Mouse (Mus musculus) forebrain, postnatal 0 days (tissue): Measurements from ENCODE around the gene 0610040J01Rik. TPM values are rescaled to one million over a fixed set of nuclear protein-coding genes. Genes with fewer than 3 reads are reported as not detected.

Experiments
- ATAC-seq: fragments of 200-750 bp; cut with Nextera tagmentation; 2 replicates; pipeline ENCODE4 v1.8.0; 2017; ENCODE audit warnings: mild to moderate bottlenecking, moderate library complexity
- DNase-seq: peaks from one replicate; pipeline ENCODE4 v3.0.0-alpha.2; 2015
- H3K27ac ChIP-seq: fragments of 300-500 bp; sonication (generic); 2 replicates; pipeline ENCODE4 v1.5.1; 2014; ENCODE audit warnings: low read depth, mild to moderate bottlenecking, antibody characterized with exemption, low read length, moderate library complexity, mixed read lengths
- H3K27me3 ChIP-seq: fragments of 300-500 bp; sonication (generic); 2 replicates; pipeline ENCODE4 v1.6.1; 2014; ENCODE audit warnings: mild to moderate bottlenecking, low read length, mixed read lengths; ENCODE audit not compliant: insufficient read depth
- H3K36me3 ChIP-seq: fragments of 300-500 bp; sonication (generic); 2 replicates; pipeline ENCODE4 v1.6.1; 2014; ENCODE audit warnings: mild to moderate bottlenecking, moderate library complexity; ENCODE audit not compliant: insufficient read depth
- H3K4me1 ChIP-seq: fragments of 300-500 bp; sonication (generic); 2 replicates; pipeline ENCODE4 v1.6.1; 2014; ENCODE audit warnings: antibody characterized with exemption; ENCODE audit not compliant: insufficient read depth
- H3K4me2 ChIP-seq: fragments of 300-500 bp; sonication (generic); 2 replicates; pipeline ENCODE4 v1.6.1; 2014; ENCODE audit warnings: low read depth, mild to moderate bottlenecking, moderate library complexity
- H3K4me3 ChIP-seq: fragments of 300-500 bp; sonication (generic); 2 replicates; pipeline ENCODE4 v1.5.1; 2014; ENCODE audit warnings: low read depth, low read length, mixed read lengths
- H3K9ac ChIP-seq: fragments of 300-500 bp; sonication (generic); 2 replicates; pipeline ENCODE4 v1.6.1; 2014; ENCODE audit warnings: mild to moderate bottlenecking
- H3K9me3 ChIP-seq: fragments of 300-500 bp; sonication (generic); 2 replicates; pipeline ENCODE4 v1.6.1; 2016; ENCODE audit warnings: low read length
- CTCF ChIP-seq: sonication (generic); IDR thresholded peaks from 2 replicates; pipeline ENCODE4 v1.5.1; 2016; ENCODE audit warnings: antibody characterized with exemption, control low read depth, low read depth
- WGBS: fragments of 180-500 bp; shearing (Covaris S2); extraction: QIAGEN DNeasy Blood & Tissue Kit; methylation state at CpG from one replicate; pipeline ENCODE4 v1.1.7; 2014; 5-methylcytosine and 5-hydroxymethylcytosine counted together
- polyA plus RNA-seq: library from polyadenylated mRNA; unstranded; fragments of >200 nt; fragmentation: Nextera tagmentation; extraction: Ambion mirVana; gene quantifications from 2 replicates; pipeline ENCODE4 v1.2.1, GENCODE M21; 2015
- total RNA-seq: library from RNA; depleted of rRNA; stranded (reverse); fragments of >200 nt; gene quantifications from 2 replicates; pipeline ENCODE4 v1.2.3, GENCODE M21; 2014

The 0610040J01Rik gene
- total and polyA plus RNA-seq, 2 experiments from 2014 or later = 6.0 to 8.0 TPM

DNA sequence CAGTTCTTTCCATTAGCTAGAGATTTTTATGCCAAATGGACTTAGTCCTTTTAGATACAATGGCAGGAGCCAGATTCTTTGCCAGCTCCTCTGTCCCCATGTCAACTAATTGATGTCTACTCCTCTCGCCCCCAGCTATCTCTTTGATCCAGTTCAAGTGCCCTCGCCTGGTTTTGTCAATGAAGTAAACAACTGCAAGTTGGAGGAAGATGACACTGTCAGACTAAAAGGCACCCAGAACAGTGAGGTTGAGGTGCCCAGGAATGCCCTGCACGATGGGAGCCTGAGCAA, 85.6 kb downstream of the 0610040J01Rik start:
- no peak for TF ChIP-seq CTCF
- Histone ChIP-seq H3K4me2 (no peak overlapping the region), H3K4me1 (no peaks in the 10 kb centered on the region), H3K4me3 (no peak overlapping the region), H3K27me3 (no peaks in the 10 kb centered on the region), H3K27ac (no peak overlapping the region), H3K9ac (no peak overlapping the region), H3K36me3 (no peaks in the 10 kb centered on the region), H3K9me3 (no peaks in the 10 kb centered on the region)
- no peak for DNase-seq
- WGBS = 82% methylated on average over 3 of the region's 3 CpGs
- no peak for ATAC-seq

DNA sequence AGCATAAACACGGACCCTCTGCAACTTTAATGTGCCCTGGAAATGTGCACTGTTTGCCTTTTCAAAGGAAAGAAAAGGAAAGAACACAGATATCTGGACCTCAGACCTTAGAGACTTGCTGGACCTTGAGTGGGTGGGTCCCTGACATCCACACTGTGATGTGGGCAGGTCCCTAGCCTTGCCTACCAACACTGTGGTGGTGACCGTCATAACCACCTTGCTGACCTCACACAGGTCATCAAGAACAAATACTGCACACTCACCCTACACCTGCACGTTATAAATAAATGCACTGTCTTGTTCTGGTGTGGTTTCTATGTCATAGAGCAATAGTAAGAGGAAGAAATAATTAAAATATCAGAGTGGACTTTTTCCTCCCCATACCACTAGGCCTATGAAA, 91.2 kb downstream of the 0610040J01Rik start:
- TF ChIP-seq CTCF = no peak
- ATAC-seq (no peak), DNase-seq (no peak)
- H3K9me3 ChIP-seq = no peaks in the 10 kb centered on the region
- no peaks in the 10 kb centered on the region for H3K27me3 ChIP-seq
- WGBS = 83% methylated on average over 3 of the region's 3 CpGs
- no peaks in the 10 kb centered on the region for H3K4me1 ChIP-seq
- H3K27ac ChIP-seq = no peak overlapping the region
- H3K4me3 ChIP-seq = no peak overlapping the region
- H3K9ac ChIP-seq = no peak overlapping the region
- H3K4me2 ChIP-seq = no peak overlapping the region
- H3K36me3 ChIP-seq = no peaks in the 10 kb centered on the region

DNA sequence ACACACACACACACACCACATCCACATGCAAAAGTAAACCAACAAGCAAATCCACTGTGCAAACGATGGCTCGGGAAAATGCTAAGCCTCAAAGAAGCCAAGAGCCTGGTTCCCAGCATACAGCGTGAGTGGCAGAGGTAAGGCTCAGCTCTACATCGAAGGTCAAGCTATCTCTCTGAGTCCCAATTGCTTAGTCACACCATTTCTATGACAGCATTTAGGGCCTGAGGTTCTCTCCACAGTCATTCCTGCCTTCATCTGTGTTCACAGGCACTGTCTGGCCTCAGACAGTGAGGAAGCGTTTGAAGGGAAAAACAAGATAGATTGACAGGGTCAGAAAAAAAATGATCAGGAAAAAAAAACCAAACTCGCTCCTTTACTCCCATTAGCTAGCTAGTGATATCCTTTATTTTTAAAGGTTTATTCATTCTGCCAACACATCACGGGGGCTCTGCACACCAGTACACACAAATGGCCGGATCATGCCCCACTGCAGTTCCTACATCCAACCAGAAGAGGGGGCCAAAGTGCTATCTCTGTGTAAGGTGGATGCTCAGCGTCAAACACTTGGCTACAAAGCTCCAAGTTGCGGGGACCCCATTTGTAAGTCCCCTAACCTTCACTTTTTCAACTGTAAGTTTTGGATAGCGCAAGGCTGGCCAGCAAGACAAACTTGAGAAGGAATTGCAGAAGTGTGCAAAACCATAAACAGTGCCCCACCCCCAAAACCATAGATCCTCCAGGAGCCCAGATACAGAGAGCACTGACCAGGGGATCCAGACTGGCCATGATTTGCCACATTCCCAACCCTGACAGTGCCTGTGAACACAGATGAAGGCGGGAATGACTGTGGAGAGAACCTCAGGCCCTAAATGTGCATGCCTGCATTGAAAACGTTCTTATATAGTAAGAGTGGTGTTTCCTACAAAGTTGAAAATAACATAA, 94.3 kb downstream of the 0610040J01Rik start:
- Histone ChIP-seq H3K4me1 (no peaks in the 10 kb centered on the region), H3K9me3 (no peaks in the 10 kb centered on the region), H3K27me3 (no peaks in the 10 kb centered on the region), H3K4me2 (no peak overlapping the region), H3K4me3 (no peak overlapping the region), H3K27ac (no peak overlapping the region), H3K36me3 (no peaks in the 10 kb centered on the region), H3K9ac (no peak overlapping the region)
- 39% methylated on average over 13 of the region's 13 CpGs for WGBS
- DNase-seq (peak; percentile 91), ATAC-seq (peak; percentile 88)
- peak; percentile 98 for TF ChIP-seq CTCF

DNA sequence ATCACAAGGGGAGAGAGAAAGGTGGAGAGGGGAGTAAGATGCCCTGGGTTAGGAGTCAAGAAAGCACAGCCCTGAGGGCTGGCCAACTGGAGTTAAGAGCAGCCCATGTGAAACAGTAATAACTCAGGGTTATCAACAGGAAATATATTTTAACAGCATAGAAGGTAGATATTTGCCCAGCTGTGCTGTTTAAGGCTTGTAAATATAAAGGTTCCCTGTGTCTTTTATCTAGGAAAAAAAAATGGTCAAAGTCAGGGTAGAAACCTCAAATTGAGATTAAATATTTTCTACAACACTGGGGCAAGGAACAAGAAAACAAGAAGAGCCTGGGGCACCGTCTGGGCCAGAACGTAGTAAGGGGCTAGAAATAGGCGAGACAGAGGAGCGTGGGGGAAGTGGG, 95.3 kb downstream of the 0610040J01Rik start:
- Histone ChIP-seq H3K36me3 (no peaks in the 10 kb centered on the region), H3K27me3 (no peaks in the 10 kb centered on the region), H3K27ac (no peak overlapping the region), H3K9me3 (no peaks in the 10 kb centered on the region), H3K9ac (no peak overlapping the region), H3K4me1 (no peaks in the 10 kb centered on the region), H3K4me3 (no peak overlapping the region), H3K4me2 (no peak overlapping the region)
- 77% methylated on average over 4 of the region's 4 CpGs for WGBS
- TF ChIP-seq CTCF = no peak
- no peak for DNase-seq
- no peak for ATAC-seq

DNA sequence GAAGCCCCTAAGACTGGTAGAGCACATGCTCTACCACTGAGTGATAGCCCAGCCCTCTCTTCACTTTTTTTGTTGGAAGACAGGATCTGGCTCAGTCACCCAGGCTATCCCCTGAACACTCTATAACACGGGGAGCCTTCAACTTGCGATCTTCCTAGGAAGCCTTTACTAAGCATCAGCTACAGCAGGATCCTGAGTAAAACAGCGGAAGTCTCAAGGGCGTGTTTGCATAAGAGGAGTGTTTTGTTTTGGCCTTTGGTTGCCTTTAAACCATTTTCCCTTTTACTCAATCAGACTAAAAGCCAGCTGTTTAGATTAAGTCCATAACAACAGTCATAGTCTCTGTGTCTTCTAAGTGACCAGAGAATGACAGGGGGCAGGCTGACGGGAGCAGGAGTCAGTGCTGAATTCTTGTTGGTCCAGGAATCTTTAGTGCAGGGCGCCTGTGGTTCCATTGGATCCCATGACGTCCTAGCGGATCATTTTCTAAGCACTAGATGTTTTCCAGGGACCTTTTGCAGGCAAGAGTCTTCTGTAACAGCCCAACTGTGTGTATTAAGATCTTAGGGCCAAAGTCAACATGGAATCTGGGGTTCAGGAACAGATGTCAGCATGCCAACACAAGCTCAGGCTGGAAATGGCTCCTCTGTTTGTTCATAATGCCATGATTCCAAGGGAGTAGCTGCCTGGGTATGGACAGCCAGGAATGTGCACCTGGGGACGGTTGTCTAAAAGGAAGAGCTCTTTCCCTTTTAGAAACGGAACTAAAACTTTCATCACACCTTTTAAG, 98.2 kb downstream of the 0610040J01Rik start:
- ATAC-seq (no peak), DNase-seq (no peak)
- Histone ChIP-seq H3K4me3 (no peak overlapping the region), H3K27me3 (no peaks in the 10 kb centered on the region), H3K9me3 (no peaks in the 10 kb centered on the region), H3K4me1 (no peaks in the 10 kb centered on the region), H3K4me2 (no peak overlapping the region), H3K9ac (no peak overlapping the region), H3K36me3 (0 out of 2 replicates have a peak, but pooled peaks cover 4% of the 10 kb centered on the region), H3K27ac (no peak overlapping the region)
- no peak for TF ChIP-seq CTCF
- WGBS = 89% methylated on average over 10 of the region's 10 CpGs

DNA sequence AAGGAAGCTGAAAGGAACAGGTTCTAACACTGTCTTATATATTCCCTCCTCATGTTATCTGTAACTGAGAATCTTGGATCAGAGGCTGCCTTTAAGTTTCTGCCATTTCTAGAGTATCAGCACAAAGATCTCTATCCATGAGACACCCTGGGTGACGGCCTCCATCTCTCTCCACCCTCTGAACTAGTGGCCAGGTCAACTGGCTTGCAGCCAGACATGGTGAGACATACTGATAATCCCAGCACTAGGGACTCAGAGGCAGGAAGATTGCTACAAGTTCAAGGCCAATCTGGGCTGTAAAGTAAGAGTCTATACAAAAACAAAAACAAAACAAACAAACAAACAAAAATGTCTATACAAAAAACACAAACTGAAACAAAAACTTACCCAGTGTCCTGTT, 102.7 kb downstream of the 0610040J01Rik start:
- ATAC-seq (no peak), DNase-seq (no peak)
- Histone ChIP-seq H3K27ac (no peak overlapping the region), H3K36me3 (0 out of 2 replicates have a peak, but pooled peaks cover 4% of the 10 kb centered on the region), H3K9me3 (no peaks in the 10 kb centered on the region), H3K4me2 (no peak overlapping the region), H3K27me3 (no peaks in the 10 kb centered on the region), H3K9ac (no peak overlapping the region), H3K4me1 (no peaks in the 10 kb centered on the region), H3K4me3 (no peak overlapping the region)
- 88% methylated on average over 1 of the region's 1 CpGs for WGBS
- TF ChIP-seq CTCF = no peak
